In the genomic region with DNA sequence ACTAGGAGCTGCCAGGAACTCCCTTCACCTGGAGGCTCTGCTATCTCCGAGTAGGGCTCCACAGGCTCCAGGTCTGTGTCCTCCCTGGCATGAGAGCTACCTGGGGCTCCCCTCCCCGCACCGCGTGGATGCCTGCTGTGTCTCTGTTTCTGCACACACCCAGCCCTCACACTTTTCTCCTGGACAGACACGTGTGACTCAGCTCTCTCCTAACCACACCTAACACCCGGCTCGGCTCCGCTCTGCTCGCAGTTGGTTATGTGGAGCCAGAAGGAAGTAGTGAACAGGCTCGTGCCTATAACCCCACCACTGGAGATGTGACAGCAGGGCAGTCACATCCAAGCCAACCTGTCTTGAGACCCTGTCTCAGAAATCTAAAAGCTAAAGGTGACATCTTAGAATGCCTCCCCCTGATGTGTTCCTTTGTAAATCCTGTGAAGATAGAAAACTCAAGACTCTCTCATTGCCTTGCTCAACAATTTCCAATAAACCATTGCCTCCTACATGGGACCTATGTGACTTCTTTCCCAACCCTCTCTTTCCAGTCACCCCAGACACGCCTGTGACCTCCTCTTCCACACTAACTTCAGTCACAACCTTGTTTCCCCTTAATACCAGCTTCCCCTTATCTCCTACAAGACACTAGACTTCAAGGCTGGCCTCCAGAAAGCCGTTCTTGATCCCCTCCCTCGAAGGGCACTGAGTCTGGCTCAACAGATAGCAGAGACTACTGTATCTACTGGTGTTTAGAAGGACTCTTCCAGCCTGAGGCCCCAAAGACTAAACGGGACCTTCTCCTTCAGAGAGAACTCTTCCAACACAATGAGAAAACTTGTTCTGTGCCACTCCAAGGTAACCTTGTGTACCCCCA, we compare ENCODE assay signal across 9 mouse cellular contexts. TPM values are rescaled to one million over a fixed set of nuclear protein-coding genes. Genes with fewer than 3 reads are reported as not detected.
DNase-seq lines count a peak whose midpoint lies in the region; ATAC-seq and TF ChIP-seq lines count a peak whose summit lies in the region.
"Had no signal": no experiment of that assay in that cellular context is flagged by ENCODE, and none has a peak within 500 bp of the region (broad histone marks: within the 10 kb centered on the region; RNA-seq: fewer than 3 reads in every experiment).

No protein-coding gene starts in this region.

- H3K9ac ChIP-seq in midbrain, postnatal 0 days (replicated peaks; ENCODE audit: low read length, poor library complexity, severe bottlenecking) = no peak overlapping the region
- no peak overlapping the region for H3K9ac ChIP-seq in midbrain, embryonic 16.5 days (ENCODE audit: low read depth, low read length)
- H3K9ac ChIP-seq: embryonic facial prominence, embryonic 13.5 days had no signal

- WGBS in midbrain, postnatal 0 days = 50% methylated on average over 14 of the region's 14 CpGs
- 46% methylated on average over 14 of the region's 14 CpGs for WGBS in midbrain, embryonic 16.5 days

- no peaks in the 10 kb centered on the region for H3K9me3 ChIP-seq in midbrain, postnatal 0 days (ENCODE audit: low read length)
- no peaks in the 10 kb centered on the region for H3K9me3 ChIP-seq in midbrain, embryonic 16.5 days (replicated peaks; ENCODE audit: control insufficient read depth, low read length, poor library complexity, severe bottlenecking)
- peaks cover 17% of the 10 kb centered on the region for H3K9me3 ChIP-seq in erythroblast, embryonic 14.5 days (ENCODE audit: control insufficient read depth, low read length)
- H3K9me3 ChIP-seq: embryonic facial prominence, embryonic 13.5 days had no signal

- TF ChIP-seq CTCF in midbrain, postnatal 0 days (IDR thresholded peaks at IDR 0.05) = no peak

- peaks cover 4% of the 10 kb centered on the region; the same call in 1 of the 2 replicates for H3K27me3 ChIP-seq in midbrain, postnatal 0 days (ENCODE audit: insufficient read depth, low read length)
- peaks cover 21% of the 10 kb centered on the region for H3K27me3 ChIP-seq in midbrain, embryonic 16.5 days (ENCODE audit: control insufficient read depth, insufficient read depth, low read depth, low read length)
- H3K27me3 ChIP-seq in erythroblast, embryonic 14.5 days (ENCODE audit: control insufficient read depth) = peaks cover 50% of the 10 kb centered on the region

- H3K4me3 ChIP-seq in midbrain, postnatal 0 days (ENCODE audit: low read depth, low read length) = no peak overlapping the region
- no peak overlapping the region for H3K4me3 ChIP-seq in midbrain, embryonic 16.5 days (ENCODE audit: low read depth, low read length)
- H3K4me3 ChIP-seq in erythroblast, embryonic 14.5 days (replicated peaks) = peak overlapping the region; percentile 64
- H3K4me3 ChIP-seq: embryonic facial prominence, embryonic 13.5 days had no signal

- H3K4me1 ChIP-seq in midbrain, postnatal 0 days (ENCODE audit: insufficient read depth, low read length) = peaks cover 11% of the 10 kb centered on the region
- peaks cover 39% of the 10 kb centered on the region for H3K4me1 ChIP-seq in midbrain, embryonic 16.5 days (ENCODE audit: control insufficient read depth, insufficient read depth, low read length)
- peaks cover 93% of the 10 kb centered on the region for H3K4me1 ChIP-seq in erythroblast, embryonic 14.5 days (ENCODE audit: control insufficient read depth)

- no peak for ATAC-seq in midbrain, postnatal 0 days (ENCODE audit: low FRiP score)
- no peak for ATAC-seq in midbrain, embryonic 16.5 days
- no peak for ATAC-seq in inflammation-experienced regulatory T-cells, adult 6 months

- peak overlapping the region; percentile 83; the same call in 1 of the 2 replicates for H3K4me2 ChIP-seq in midbrain, postnatal 0 days (ENCODE audit: low read depth, low read length, poor library complexity, severe bottlenecking)
- no peak overlapping the region for H3K4me2 ChIP-seq in midbrain, embryonic 16.5 days (ENCODE audit: low read length)
- H3K4me2 ChIP-seq: embryonic facial prominence, embryonic 13.5 days had no signal

- intact Hi-C loops in gastrocnemius, postnatal 14 days (cut with DNase I; ENCODE audit: low total_unique reads) = no loop called here

- H3K27ac ChIP-seq in midbrain, postnatal 0 days (ENCODE audit: low read depth, low read length) = no peak overlapping the region
- H3K27ac ChIP-seq in midbrain, embryonic 16.5 days (ENCODE audit: low read length) = no peak overlapping the region
- H3K27ac ChIP-seq: embryonic facial prominence, embryonic 13.5 days had no signal

- peak; percentile 26 for DNase-seq in cerebellum, adult 9-10 months
- DNase-seq in cerebellum, postnatal 36 days = no peak
- no peak for DNase-seq in midbrain, postnatal 0 days (ENCODE audit: low spot score)
- peak; percentile 27 for DNase-seq in naive thymus-derived CD4-positive, alpha-beta T cell, adult 2 months (ENCODE audit: low read depth)
- DNase-seq in gastrocnemius, postnatal 14 days = no peak

- H3K36me3 ChIP-seq in midbrain, postnatal 0 days (ENCODE audit: insufficient read depth, low read length) = peaks cover 44% of the 10 kb centered on the region
- peaks cover 16% of the 10 kb centered on the region for H3K36me3 ChIP-seq in midbrain, embryonic 16.5 days (ENCODE audit: control insufficient read depth, insufficient read depth, low read length)
- H3K36me3 ChIP-seq in erythroblast, embryonic 14.5 days (ENCODE audit: control insufficient read depth) = peaks cover 37% of the 10 kb centered on the region

RNA-seq across cellular contexts. Expression of a gene that starts 11.0 kb away (rescaled TPM):
- total RNA-seq in midbrain, postnatal 0 days (2014; rRNA removed) = 3.1 and 4.5 TPM in 2 replicates
- polyA plus RNA-seq in midbrain, postnatal 0 days (2015; fragmentation: Nextera tagmentation; extraction: Ambion mirVana) = 2.3 and 2.4 TPM in 2 replicates
- polyA plus RNA-seq in midbrain, embryonic 16.5 days (2015; fragmentation: Nextera tagmentation; extraction: Ambion mirVana) = 1.3 and 1.5 TPM in 2 replicates
- polyA plus RNA-seq in erythroblast, embryonic 14.5 days (2012) = 5.5 and 7.4 TPM in 2 replicates
- polyA plus RNA-seq in inflammation-experienced regulatory T-cells, adult 6 months (2017; shearing (Covaris generic)) = 10 to 100 TPM; 15.7 to 27.8 (median 20.7) TPM
- 10 to 100 TPM in 1 of 2 experiments, 1 to 10 TPM in 1; 9.6 to 10.4 TPM for total RNA-seq in gastrocnemius, postnatal 14 days (2021)

RNA-seq across cellular contexts. Expression of a gene that starts 11.8 kb away (rescaled TPM):
- total RNA-seq in midbrain, postnatal 0 days (2014; rRNA removed) = 471 and 481 TPM in 2 replicates
- 179 and 185 TPM in 2 replicates for polyA plus RNA-seq in midbrain, postnatal 0 days (2015; fragmentation: Nextera tagmentation; extraction: Ambion mirVana)
- polyA plus RNA-seq in midbrain, embryonic 16.5 days (2015; fragmentation: Nextera tagmentation; extraction: Ambion mirVana) = 129 and 146 TPM in 2 replicates
- polyA plus RNA-seq in erythroblast, embryonic 14.5 days (2012) = 7.6 and 8.3 TPM in 2 replicates
- 1 to 10 TPM; 3.1 to 4.1 (median 4.0) TPM for polyA plus RNA-seq in inflammation-experienced regulatory T-cells, adult 6 months (2017; shearing (Covaris generic))
- 1 to 10 TPM; 1.4 to 1.9 TPM for total RNA-seq in gastrocnemius, postnatal 14 days (2021)

RNA-seq across cellular contexts. Expression of a gene that starts 12.9 kb away (rescaled TPM):
- total RNA-seq in midbrain, postnatal 0 days (2014; rRNA removed) = 48.3 and 57.8 TPM in 2 replicates
- 55.2 and 56.8 TPM in 2 replicates for polyA plus RNA-seq in midbrain, postnatal 0 days (2015; fragmentation: Nextera tagmentation; extraction: Ambion mirVana)
- polyA plus RNA-seq in midbrain, embryonic 16.5 days (2015; fragmentation: Nextera tagmentation; extraction: Ambion mirVana) = 49.5 and 51.3 TPM in 2 replicates
- 10.4 and 12.7 TPM in 2 replicates for polyA plus RNA-seq in erythroblast, embryonic 14.5 days (2012)
- polyA plus RNA-seq in inflammation-experienced regulatory T-cells, adult 6 months (2017; shearing (Covaris generic)) = 1 to 10 TPM; 3.9 to 6.4 (median 4.5) TPM
- 1 to 10 TPM; 2.4 to 2.8 TPM for total RNA-seq in gastrocnemius, postnatal 14 days (2021)

RNA-seq across cellular contexts. Expression of a gene that starts 23.4 kb away (rescaled TPM):
- total RNA-seq in midbrain, postnatal 0 days (2014; rRNA removed) = 157 and 177 TPM in 2 replicates
- polyA plus RNA-seq in midbrain, postnatal 0 days (2015; fragmentation: Nextera tagmentation; extraction: Ambion mirVana) = 314 and 337 TPM in 2 replicates
- 313 and 332 TPM in 2 replicates for polyA plus RNA-seq in midbrain, embryonic 16.5 days (2015; fragmentation: Nextera tagmentation; extraction: Ambion mirVana)
- polyA plus RNA-seq in erythroblast, embryonic 14.5 days (2012) = 15.7 and 17.4 TPM in 2 replicates
- 10 to 100 TPM; 34.9 to 54.1 (median 46.6) TPM for polyA plus RNA-seq in inflammation-experienced regulatory T-cells, adult 6 months (2017; shearing (Covaris generic))
- total RNA-seq in gastrocnemius, postnatal 14 days (2021) = 10 to 100 TPM; 68.7 to 79.0 TPM

RNA-seq across cellular contexts. Expression of a gene that starts 25.8 kb away (rescaled TPM):
- total RNA-seq in midbrain, postnatal 0 days (2014; rRNA removed) = 7.2 and 19.2 TPM in 2 replicates
- polyA plus RNA-seq in midbrain, postnatal 0 days (2015; fragmentation: Nextera tagmentation; extraction: Ambion mirVana) = 10.6 and 11.4 TPM in 2 replicates
- polyA plus RNA-seq in midbrain, embryonic 16.5 days (2015; fragmentation: Nextera tagmentation; extraction: Ambion mirVana) = 10.7 and 11.8 TPM in 2 replicates
- polyA plus RNA-seq in erythroblast, embryonic 14.5 days (2012) = 0.20 and 0.73 TPM in 2 replicates
- 1 to 10 TPM; 4.3 to 8.1 (median 5.9) TPM for polyA plus RNA-seq in inflammation-experienced regulatory T-cells, adult 6 months (2017; shearing (Covaris generic))
- 1 to 10 TPM; 1.1 TPM for total RNA-seq in gastrocnemius, postnatal 14 days (2021)

Comparison
In these comparisons a context has a peak if more than half of its experiments do, and no peak if none do; other contexts are left out.
1. DNase-seq: peak in cerebellum, adult 9-10 months (single experiment) and naive thymus-derived CD4-positive, alpha-beta T cell, adult 2 months (single experiment); none in cerebellum, postnatal 36 days (0 of 2), midbrain, postnatal 0 days (single experiment) and gastrocnemius, postnatal 14 days (single experiment).
2. RNA of a gene that starts 11.8 kb away (polyA plus RNA-seq): 179 to 185 TPM in midbrain, postnatal 0 days and 129 to 146 TPM in midbrain, embryonic 16.5 days; 7.6 to 8.3 TPM in erythroblast, embryonic 14.5 days and 3.1 to 4.1 TPM in inflammation-experienced regulatory T-cells, adult 6 months; every median in the first group is over 10 times any median in the second.